Mouse (Mus musculus) CH12.LX (cell line): ENCODE results near the gene Cyp4f37. TPM values are rescaled to one million over a fixed set of nuclear protein-coding genes. Genes with fewer than 3 reads are reported as not detected.

Experiments used
- DNase-seq: peaks from one replicate; pipeline ENCODE4 v3.0.0-alpha.2; 2013; ENCODE audit errors: extremely low read depth
- H3K27ac ChIP-seq: 2 replicates; pipeline ENCODE4 v1.5.1; 2012; ENCODE audit warnings: low read depth, mild to moderate bottlenecking, control low read depth, moderate library complexity; ENCODE audit not compliant: insufficient read depth
- H3K27me3 ChIP-seq: replicated peaks from 2 replicates; pipeline ENCODE3; 2012; ENCODE audit warnings: inconsistent platforms
- H3K36me3 ChIP-seq, 2 experiments: replicated peaks in 1 of 2; 2 replicates each; pipeline versions ENCODE3 to v1.6.1; 2012; ENCODE audit warnings: inconsistent platforms in 1 of 2, low read length in 1 of 2, mild to moderate bottlenecking in 1 of 2, mixed read lengths in 1 of 2, moderate library complexity in 1 of 2; ENCODE audit not compliant: control insufficient read depth in 1 of 2, insufficient read depth in 1 of 2
- H3K4me1 ChIP-seq, 2 experiments: 2 replicates each; pipeline ENCODE4 v1.6.1; 2012; ENCODE audit warnings: inconsistent platforms in 1 of 2, moderate library complexity in 1 of 2; ENCODE audit not compliant: insufficient read depth in 2 of 2, control insufficient read depth in 1 of 2
- H3K4me2 ChIP-seq: 2 replicates; pipeline ENCODE4 v1.6.1; 2012; ENCODE audit warnings: low read depth, mild to moderate bottlenecking, control low read depth; ENCODE audit not compliant: poor library complexity, insufficient read depth, severe bottlenecking
- H3K4me3 ChIP-seq, 3 experiments: fragments of 150-350 bp in 1 of 3; sonication (generic) in 1 of 3; replicated peaks in 1 of 3; 2 replicates each; pipeline versions ENCODE3 to v1.5.1; 2011 to 2012; ENCODE audit warnings: low read depth in 2 of 3, low read length in 2 of 3, mild to moderate bottlenecking in 2 of 3, moderate library complexity in 2 of 3, control low read depth in 1 of 3, improper control_type of control experiment in 1 of 3, inconsistent platforms in 1 of 3, mixed read lengths in 1 of 3; ENCODE audit not compliant: poor library complexity in 1 of 3
- H3K79me2 ChIP-seq: replicated peaks from 2 replicates; pipeline ENCODE4 v1.6.1; 2012; ENCODE audit warnings: mild to moderate bottlenecking, moderate library complexity; ENCODE audit not compliant: control insufficient read depth, poor library complexity, insufficient read depth, severe bottlenecking; ENCODE audit errors: extremely low read depth
- H3K9ac ChIP-seq: 2 replicates; pipeline ENCODE4 v1.6.1; 2012; ENCODE audit warnings: low read depth, mild to moderate bottlenecking, control low read depth, moderate library complexity; ENCODE audit not compliant: insufficient read depth
- H3K9me3 ChIP-seq: replicated peaks from 2 replicates; pipeline ENCODE3; 2012; ENCODE audit warnings: low read length, inconsistent platforms, mixed read lengths
- BHLHE40 ChIP-seq: IDR thresholded peaks from 2 replicates; pipeline ENCODE4 v1.6.1; 2011; ENCODE audit warnings: mild to moderate bottlenecking, low read depth, low read length, improper control_type of control experiment
- CHD1 ChIP-seq: IDR thresholded peaks from 2 replicates; pipeline ENCODE4 v1.6.1; 2012; ENCODE audit warnings: low read depth, low read length, improper control_type of control experiment, inconsistent platforms
- CHD2 ChIP-seq: IDR thresholded peaks from 2 replicates; pipeline ENCODE4 v1.6.1; 2011; ENCODE audit warnings: low read length, improper control_type of control experiment
- CTCF ChIP-seq, 2 experiments: IDR thresholded peaks in 1 of 2; conservative IDR thresholded peaks in 1 of 2; 2 replicates each; pipeline ENCODE4 v1.5.1; 2011 to 2012; ENCODE audit warnings: low read depth in 2 of 2, low read length in 2 of 2, improper control_type of control experiment in 1 of 2, inconsistent platforms in 1 of 2, mild to moderate bottlenecking in 1 of 2, moderate library complexity in 1 of 2
- E2F4 ChIP-seq: IDR thresholded peaks from 2 replicates; pipeline ENCODE4 v1.6.1; 2011; ENCODE audit warnings: low read depth, low read length, improper control_type of control experiment; ENCODE audit not compliant: insufficient replicate concordance
- GABPA ChIP-seq: IDR thresholded peaks from 2 replicates; pipeline ENCODE4 v1.6.1; 2012; ENCODE audit warnings: low read depth, low read length, improper control_type of control experiment, inconsistent platforms; ENCODE audit not compliant: insufficient replicate concordance
- HCFC1 ChIP-seq: IDR thresholded peaks from 2 replicates; pipeline ENCODE4 v1.6.1; 2012; ENCODE audit warnings: low read depth, mild to moderate bottlenecking, inconsistent platforms, low read length, improper control_type of control experiment
- IRF4 ChIP-seq: IDR thresholded peaks from 2 replicates; pipeline ENCODE4 v1.6.1; 2014; ENCODE audit warnings: low read depth, mild to moderate bottlenecking, inconsistent platforms, low read length, improper control_type of control experiment
- JUN ChIP-seq: IDR thresholded peaks from 2 replicates; pipeline ENCODE4 v1.6.1; 2011; ENCODE audit warnings: low read depth, mild to moderate bottlenecking, low read length, improper control_type of control experiment, moderate library complexity; ENCODE audit not compliant: insufficient read depth
- JUND ChIP-seq: conservative IDR thresholded peaks from 2 replicates; pipeline ENCODE4 v1.6.1; 2011; ENCODE audit warnings: low read depth, low read length, improper control_type of control experiment
- MAFK ChIP-seq: IDR thresholded peaks from 2 replicates; pipeline ENCODE4 v1.6.1; 2011; ENCODE audit warnings: low read length, improper control_type of control experiment; ENCODE audit not compliant: insufficient replicate concordance
- MXI1 ChIP-seq: IDR thresholded peaks from 2 replicates; pipeline ENCODE4 v1.6.1; 2011; ENCODE audit warnings: mild to moderate bottlenecking, low read depth, low read length, improper control_type of control experiment
- MYC ChIP-seq: IDR thresholded peaks from 2 replicates; pipeline ENCODE4 v1.6.1; 2011; ENCODE audit warnings: low read depth, mild to moderate bottlenecking, improper control_type of control experiment, low read length
- POLR2A ChIP-seq: IDR thresholded peaks from 2 replicates; pipeline ENCODE4 v1.6.1; 2011; ENCODE audit warnings: low read depth, mild to moderate bottlenecking, improper control_type of control experiment, low read length
- RAD21 ChIP-seq: IDR thresholded peaks from 2 replicates; pipeline ENCODE4 v1.6.1; 2011; ENCODE audit warnings: low read depth, mild to moderate bottlenecking, low read length, improper control_type of control experiment, moderate library complexity
- SIN3A ChIP-seq: IDR thresholded peaks from 2 replicates; pipeline ENCODE4 v1.6.1; 2012; ENCODE audit warnings: low read length, improper control_type of control experiment, inconsistent platforms
- TBP ChIP-seq: conservative IDR thresholded peaks from 2 replicates; pipeline ENCODE4 v1.6.1; 2011; ENCODE audit warnings: low read depth, low read length, improper control_type of control experiment
- UBTF ChIP-seq: IDR thresholded peaks from 2 replicates; pipeline ENCODE4 v1.6.1; 2012; ENCODE audit warnings: low read depth, mild to moderate bottlenecking, inconsistent platforms, low read length, improper control_type of control experiment, moderate library complexity
- USF1 ChIP-seq: IDR thresholded peaks from 2 replicates; pipeline ENCODE4 v1.6.1; 2014; ENCODE audit warnings: low read depth, mild to moderate bottlenecking, inconsistent platforms, low read length, improper control_type of control experiment
- ZC3H11A ChIP-seq: IDR thresholded peaks from 2 replicates; pipeline ENCODE4 v1.6.1; 2012; ENCODE audit warnings: low read depth, mild to moderate bottlenecking, inconsistent platforms, low read length, improper control_type of control experiment
- ZKSCAN1 ChIP-seq: IDR thresholded peaks from 2 replicates; pipeline ENCODE4 v1.6.1; 2012; ENCODE audit warnings: low read depth, inconsistent platforms, low read length, improper control_type of control experiment, borderline replicate concordance
- ZMIZ1 ChIP-seq: IDR thresholded peaks from 2 replicates; pipeline ENCODE4 v1.6.1; 2012; ENCODE audit warnings: low read depth, mild to moderate bottlenecking, inconsistent platforms, low read length, improper control_type of control experiment
- ZNF384 ChIP-seq: IDR thresholded peaks from 2 replicates; pipeline ENCODE4 v1.6.1; 2012; ENCODE audit warnings: low read depth, low read length, improper control_type of control experiment, inconsistent platforms
- dilution Hi-C: fragments of 300-500 bp; cut with MboI; formaldehyde crosslinking; loops from 2 replicates; pipeline ENCODE4 v1.14.3; 2020; ENCODE audit warnings: low sequenced_read_pairs; ENCODE audit not compliant: extremely low pct_unique_long_range_greater_than_20kb, extremely low pct_ligation_motif_present
- in situ Hi-C: fragments of 300-500 bp; cut with MboI; formaldehyde crosslinking; loops from 3 replicates; pipeline ENCODE4 v1.14.3; 2019; ENCODE audit warnings: low sequenced_read_pairs, low pct_ligation_motif_present, low pct_unique_long_range_greater_than_20kb, mixed read lengths
- polyA plus RNA-seq: library from polyadenylated mRNA; unstranded; fragments of >175 nt; gene quantifications from 2 replicates; pipeline ENCODE4 v1.2.1, GENCODE M21; 2012; ENCODE audit warnings: low read depth; ENCODE audit not compliant: insufficient read length
- total RNA-seq, 2 experiments: library from RNA; depleted of rRNA; stranded (reverse); fragments of 300-350 nt in 1 of 2; fragments of >200 nt in 1 of 2; gene quantifications; 2 replicates each; pipeline ENCODE4 v1.2.3; 2012 to 2014

Gene Cyp4f37
- total and polyA plus RNA-seq, 3 experiments = 0.28 to 0.60 (median 0.34) TPM

DNA sequence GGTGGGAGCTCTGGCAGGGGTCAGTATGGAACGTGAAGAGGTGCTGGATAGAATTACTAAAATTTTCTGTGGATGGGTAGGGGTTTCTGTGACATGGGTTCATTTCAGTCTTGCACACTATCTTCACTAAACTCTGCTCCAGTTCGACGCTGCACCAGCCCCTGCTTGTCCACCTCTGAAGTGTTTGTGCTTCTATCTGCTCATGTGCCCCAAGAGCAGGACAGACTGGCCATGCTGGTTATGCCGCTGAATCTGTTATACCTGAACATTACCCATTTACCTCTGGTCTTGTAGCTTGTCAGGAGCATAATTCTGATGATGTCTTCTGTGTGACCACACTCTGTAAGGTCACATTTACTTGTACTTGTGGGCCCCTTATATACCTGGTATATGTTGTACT lies 25.5 kb downstream of the Cyp4f37 start:
- dilution Hi-C loops (no loop called here), in situ Hi-C loops (no loop called here)
- no peaks in the 10 kb centered on the region; a peak in 1 of 4 replicates for H3K4me1 ChIP-seq
- no peak overlapping the region for H3K27ac ChIP-seq
- no peaks in the 10 kb centered on the region for H3K9me3 ChIP-seq
- H3K79me2 ChIP-seq = no peaks in the 10 kb centered on the region
- H3K36me3 ChIP-seq = no peaks in the 10 kb centered on the region
- no peak overlapping the region for H3K9ac ChIP-seq
- no peak overlapping the region for H3K4me3 ChIP-seq
- no peak for DNase-seq
- no peaks in the 10 kb centered on the region for H3K27me3 ChIP-seq
- TF ChIP-seq CHD1 (no peak), ZC3H11A (no peak), TBP (no peak), GABPA (no peak)
- TF ChIP-seq, all 38 proteins: peak for 0
- no peak overlapping the region for H3K4me2 ChIP-seq

DNA sequence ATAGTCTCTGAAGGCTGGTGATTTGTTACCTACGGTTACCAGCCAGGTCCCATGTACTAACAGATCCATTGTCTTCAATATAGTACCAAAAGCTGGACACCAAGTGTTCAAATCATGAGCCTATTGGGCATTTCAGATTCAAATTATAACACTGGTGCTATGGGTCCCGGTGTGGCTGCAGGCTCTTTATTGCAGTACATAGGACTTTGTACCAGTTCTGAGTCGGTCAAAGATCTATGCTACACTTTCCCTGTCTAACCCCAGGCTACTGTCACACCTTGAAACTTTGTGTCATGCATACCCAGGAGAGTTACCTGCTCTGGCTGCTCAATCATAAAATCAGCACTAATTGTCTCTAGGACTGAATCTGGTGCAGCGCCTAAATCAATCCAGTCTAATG lies 32.8 kb downstream of the Cyp4f37 start:
- H3K4me2 ChIP-seq = no peak overlapping the region
- no peaks in the 10 kb centered on the region for H3K79me2 ChIP-seq
- no peak overlapping the region for H3K9ac ChIP-seq
- no peak for DNase-seq
- peaks cover 0 to under 1% of the 10 kb centered on the region in 2 experiments; a peak in 1 of 4 replicates for H3K4me1 ChIP-seq
- no peaks in the 10 kb centered on the region for H3K36me3 ChIP-seq
- no peaks in the 10 kb centered on the region for H3K27me3 ChIP-seq
- in situ Hi-C loops = no loop called here
- dilution Hi-C loops = no loop called here
- H3K4me3 ChIP-seq = no peak overlapping the region
- no peak for TF ChIP-seq IRF4
- TF ChIP-seq CTCF (conservative IDR thresholded peaks at IDR 0.05 in 1 of 2, IDR thresholded peaks at IDR 0.05 in 1 of 2; ENCODE audit: low read depth in 2 of 2, low read length in 2 of 2) = no peak
- no peak for TF ChIP-seq MXI1
- no peak for TF ChIP-seq POLR2A
- no peak for TF ChIP-seq UBTF
- no peak for TF ChIP-seq MAFK
- TF ChIP-seq TBP = no peak
- no peak for TF ChIP-seq HCFC1
- no peak for TF ChIP-seq ZMIZ1
- TF ChIP-seq SIN3A = no peak
- no peak for TF ChIP-seq BHLHE40
- no peak for TF ChIP-seq RAD21
- TF ChIP-seq USF1 = no peak
- TF ChIP-seq, all 38 proteins: peak for 0
- Histone ChIP-seq H3K27ac (no peak overlapping the region), H3K9me3 (no peaks in the 10 kb centered on the region)

DNA sequence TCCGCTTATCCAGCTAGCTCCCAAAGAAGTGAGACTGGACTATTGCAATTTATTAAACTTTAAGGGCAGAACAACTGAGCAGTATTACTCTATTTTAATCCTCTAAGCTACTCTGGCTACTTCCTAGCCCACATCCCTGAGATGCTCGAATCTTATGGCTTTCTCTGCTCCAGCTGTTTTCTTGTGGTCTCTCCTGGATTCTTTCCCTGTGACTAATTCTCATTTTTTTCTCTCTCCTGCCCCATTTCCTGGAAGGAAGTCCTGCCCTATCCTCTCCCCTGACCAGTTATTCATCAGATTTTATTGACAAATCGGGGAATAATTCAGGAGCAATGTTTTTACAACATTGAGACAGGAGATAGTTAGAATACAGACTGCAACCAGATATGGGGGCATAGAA lies 35.9 kb downstream of the Cyp4f37 start:
- dilution Hi-C loops = no loop called here
- Histone ChIP-seq H3K4me3 (no peak overlapping the region), H3K27ac (no peak overlapping the region)
- TF ChIP-seq ZNF384 (no peak), CHD1 (no peak), MYC (no peak), CHD2 (no peak), RAD21 (no peak), JUND (no peak), ZKSCAN1 (no peak), BHLHE40 (no peak), JUN (no peak), MAFK (no peak), E2F4 (no peak), IRF4 (no peak)
- TF ChIP-seq, all 38 proteins: peak for 0
- Histone ChIP-seq H3K4me1 (peaks cover 0 to 14% of the 10 kb centered on the region in 2 experiments; a peak in 3 of 4 replicates), H3K36me3 (no peaks in the 10 kb centered on the region), H3K4me2 (no peak overlapping the region), H3K27me3 (no peaks in the 10 kb centered on the region), H3K9ac (no peak overlapping the region), H3K79me2 (no peaks in the 10 kb centered on the region), H3K9me3 (no peaks in the 10 kb centered on the region)
- DNase-seq = no peak
- in situ Hi-C loops = no loop called here
